Mouse (Mus musculus) monocyte, adult 5-6 weeks (primary cell): Measurements from ENCODE around the gene Amd2. TPM values are rescaled to one million over a fixed set of nuclear protein-coding genes. Genes with fewer than 3 reads are reported as not detected.

ENCODE experiments used
- ATAC-seq: fragments of 153-309, 156-312 bp; replicated peaks from 2 replicates; pipeline ENCODE4 v1.8.0; 2017; ENCODE audit warnings: mild to moderate bottlenecking; ENCODE audit not compliant: low TSS enrichment, insufficient number of reproducible peaks, severe bottlenecking, poor library complexity, low FRiP score
- total RNA-seq: library from RNA; stranded (forward); fragments of 200-1000, 200-491, 200-594 nt; gene quantifications from 3 replicates; pipeline ENCODE4 v1.2.3, GENCODE M21; 2017

The Amd2 gene
- total RNA-seq: 3.3 to 4.5 TPM (median 3.9 TPM) in 3 replicates

- no peak for ATAC-seq
Observed at GRCm38 (mm10) chr10:35711792-35712191, at the start of gene Amd2. TSS of gene Amd2 (minus strand) at chr10:35711892.

- ATAC-seq: no peak
Observed at GRCm38 (mm10) chr10:35761280-35761679, 49.6 kb upstream of the Amd2 start.

GRCm38 (mm10) chr10:35737639-35738038 is 25.9 kb upstream of the Amd2 start:
- no peak for ATAC-seq

- ATAC-seq: no peak
Observed at GRCm38 (mm10) chr10:35714266-35714665, 2.6 kb upstream of the Amd2 start.
